Mouse (Mus musculus): Measurements from ENCODE around the gene Prep.

DNA sequence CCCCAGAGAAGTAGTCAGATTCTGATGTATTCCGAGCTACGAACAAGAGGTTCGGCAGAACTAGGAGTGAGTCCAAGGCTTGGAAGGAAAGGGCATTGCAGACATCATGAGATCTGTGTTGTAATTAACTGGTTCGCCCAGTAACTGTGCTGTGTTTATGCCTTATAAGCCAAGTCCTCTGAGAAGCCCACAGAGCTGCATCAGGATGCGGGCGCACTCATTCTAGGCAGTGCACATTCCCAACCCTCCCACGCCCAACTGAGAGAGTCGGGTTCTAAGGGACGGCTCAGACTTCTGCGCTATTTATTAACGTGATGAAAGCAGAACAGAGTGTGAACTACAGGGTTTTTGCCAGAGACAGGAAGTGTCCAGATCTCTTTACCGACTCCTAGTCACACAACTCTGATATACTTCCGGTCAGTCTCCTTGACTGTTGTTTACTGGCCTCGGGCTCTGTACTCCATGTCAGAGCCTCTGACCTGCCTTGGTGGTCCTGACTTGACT, 87.6 kb downstream of the Prep start:
- TF ChIP-seq POLR2A (IDR thresholded peaks at IDR 0.05; ENCODE audit: low read depth, low read length): no peak
- no peak for TF ChIP-seq CTCF (IDR thresholded peaks at IDR 0.05; ENCODE audit: extremely low read depth, insufficient read length, insufficient replicate concordance, low read depth, low read length)

All from small intestine, adult 2 months (tissue).